Mouse (Mus musculus): Measurements from ENCODE around the gene Pm20d1. TPM values are rescaled to one million over a fixed set of nuclear protein-coding genes. Genes with fewer than 3 reads are reported as not detected.

Gene Pm20d1
- polyA plus RNA-seq, 1 experiment from 2014 or later: 2.8 TPM

DNA sequence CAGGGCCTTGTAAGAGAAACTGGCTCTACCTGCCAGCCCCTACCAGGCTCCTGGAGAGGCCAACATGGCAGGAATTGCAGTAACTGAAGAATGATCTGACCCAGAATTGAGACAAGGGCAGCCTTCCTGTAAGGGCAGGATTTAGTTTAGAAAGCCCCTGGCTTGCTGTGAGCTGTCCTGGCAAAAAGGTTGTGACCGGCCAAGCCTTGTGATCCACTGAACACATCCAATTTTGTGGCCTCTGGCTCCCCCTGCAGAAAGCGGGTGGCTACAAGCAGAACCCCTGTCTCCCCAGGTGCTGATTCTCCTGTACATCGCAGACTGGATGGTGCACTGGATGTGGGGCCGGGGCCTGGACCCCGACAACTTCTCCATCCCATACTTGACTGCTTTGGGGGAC is 49.1 kb downstream of the Pm20d1 start:
- Histone ChIP-seq H3K27ac (ENCODE audit: low read depth, low read length) (no peak overlapping the region), H3K4me1 (replicated peaks; ENCODE audit: control insufficient read depth, insufficient read depth, low read length) (no peaks in the 10 kb centered on the region; the same call in 1 of the 2 replicates), H3K27me3 (replicated peaks; ENCODE audit: control insufficient read depth, insufficient read depth, low read length) (no peaks in the 10 kb centered on the region), H3K4me3 (ENCODE audit: low read depth, low read length) (no peak overlapping the region), H3K9me3 (ENCODE audit: control insufficient read depth, low read length) (no peaks in the 10 kb centered on the region), H3K4me2 (no peak overlapping the region), H3K36me3 (ENCODE audit: control insufficient read depth, insufficient read depth, low read length) (peaks cover 6% of the 10 kb centered on the region; the same call in 1 of the 2 replicates), H3K9ac (ENCODE audit: low read depth, low read length) (no peak overlapping the region)
- peak; percentile 41 for DNase-seq (ENCODE audit: low spot score)
- no peak for ATAC-seq (replicated peaks; ENCODE audit: low FRiP score)
- WGBS: 81% methylated on average over 5 of the region's 5 CpGs

DNA sequence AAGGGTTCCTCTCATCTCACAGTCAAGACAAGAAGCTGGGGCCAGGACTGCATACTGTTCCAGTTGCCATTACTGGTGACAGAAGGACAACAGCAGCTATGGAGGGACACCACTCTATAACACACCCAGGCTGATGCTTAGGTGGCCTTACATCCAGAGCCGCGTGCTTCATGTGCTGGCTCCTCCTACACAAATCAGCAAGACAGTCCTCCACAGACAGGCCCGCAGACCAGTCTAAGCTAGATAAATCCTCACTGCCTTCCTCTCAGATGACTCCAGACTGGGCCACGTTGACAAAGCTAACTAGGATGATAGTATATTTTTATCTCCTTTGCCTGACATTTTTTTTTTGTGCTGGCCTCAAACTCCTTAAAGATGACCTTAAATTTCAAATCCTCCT is 64.6 kb downstream of the Pm20d1 start:
- H3K4me2 ChIP-seq: no peak overlapping the region
- DNase-seq (ENCODE audit: low spot score) (no peak), ATAC-seq (replicated peaks; ENCODE audit: low FRiP score) (no peak)
- H3K27me3 ChIP-seq (replicated peaks; ENCODE audit: control insufficient read depth, insufficient read depth, low read length): no peaks in the 10 kb centered on the region
- H3K9ac ChIP-seq (ENCODE audit: low read depth, low read length): no peak overlapping the region
- H3K4me3 ChIP-seq (ENCODE audit: low read depth, low read length): no peak overlapping the region
- H3K27ac ChIP-seq (ENCODE audit: low read depth, low read length): no peak overlapping the region
- no peaks in the 10 kb centered on the region for H3K36me3 ChIP-seq (ENCODE audit: control insufficient read depth, insufficient read depth, low read length)
- 63% methylated on average over 4 of the region's 4 CpGs for WGBS
- no peaks in the 10 kb centered on the region for H3K4me1 ChIP-seq (replicated peaks; ENCODE audit: control insufficient read depth, insufficient read depth, low read length)
- H3K9me3 ChIP-seq (ENCODE audit: control insufficient read depth, low read length): no peaks in the 10 kb centered on the region

DNA sequence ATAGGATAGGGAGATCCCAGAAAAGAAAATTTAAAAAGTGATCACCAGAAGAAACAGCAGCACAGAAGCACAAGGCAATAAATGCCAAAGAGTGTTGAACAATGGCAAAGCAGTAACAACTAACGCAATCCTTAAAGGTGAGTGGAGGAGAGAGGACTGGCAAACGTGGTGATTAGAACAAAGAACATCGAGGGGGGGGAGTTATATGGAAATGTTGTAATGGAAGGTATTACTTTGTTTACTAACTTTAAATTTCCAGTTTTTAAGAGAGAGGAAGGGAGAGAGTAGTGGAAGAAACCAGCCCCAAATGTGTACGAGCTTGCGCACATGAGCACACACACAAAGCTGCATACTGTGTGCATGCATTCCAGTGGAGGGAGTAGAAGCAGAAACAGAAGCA is 68.4 kb downstream of the Pm20d1 start:
- Histone ChIP-seq H3K4me2 (no peak overlapping the region), H3K9ac (ENCODE audit: low read depth, low read length) (no peak overlapping the region), H3K36me3 (ENCODE audit: control insufficient read depth, insufficient read depth, low read length) (no peaks in the 10 kb centered on the region), H3K4me1 (replicated peaks; ENCODE audit: control insufficient read depth, insufficient read depth, low read length) (0 out of 2 replicates have a peak, but pooled peaks cover 2% of the 10 kb centered on the region), H3K4me3 (ENCODE audit: low read depth, low read length) (no peak overlapping the region), H3K27me3 (replicated peaks; ENCODE audit: control insufficient read depth, insufficient read depth, low read length) (no peaks in the 10 kb centered on the region), H3K9me3 (ENCODE audit: control insufficient read depth, low read length) (no peaks in the 10 kb centered on the region), H3K27ac (ENCODE audit: low read depth, low read length) (no peak overlapping the region)
- no peak for ATAC-seq (replicated peaks; ENCODE audit: low FRiP score)
- WGBS: 73% methylated on average over 5 of the region's 5 CpGs
- no peak for DNase-seq (ENCODE audit: low spot score)

- Histone ChIP-seq H3K4me2 (peak overlapping the region; percentile 90), H3K4me1 (replicated peaks; ENCODE audit: control insufficient read depth, insufficient read depth, low read length) (0 out of 2 replicates have a peak, but pooled peaks cover 2% of the 10 kb centered on the region), H3K27ac (ENCODE audit: low read depth, low read length) (no peak overlapping the region), H3K36me3 (ENCODE audit: control insufficient read depth, insufficient read depth, low read length) (no peaks in the 10 kb centered on the region), H3K9ac (ENCODE audit: low read depth, low read length) (no peak overlapping the region), H3K4me3 (ENCODE audit: low read depth, low read length) (peak overlapping the region; percentile 66), H3K9me3 (ENCODE audit: control insufficient read depth, low read length) (no peaks in the 10 kb centered on the region), H3K27me3 (replicated peaks; ENCODE audit: control insufficient read depth, insufficient read depth, low read length) (no peaks in the 10 kb centered on the region)
- no peak for DNase-seq (ENCODE audit: low spot score)
- WGBS: 54% methylated on average over 6 of the region's 6 CpGs
- peak; percentile 38; the same call in 1 of the 2 replicates for ATAC-seq (replicated peaks; ENCODE audit: low FRiP score)
These were observed 69.3 kb downstream of the Pm20d1 start for GRCm38 (mm10) chr1:131866304-131866999.

DNA sequence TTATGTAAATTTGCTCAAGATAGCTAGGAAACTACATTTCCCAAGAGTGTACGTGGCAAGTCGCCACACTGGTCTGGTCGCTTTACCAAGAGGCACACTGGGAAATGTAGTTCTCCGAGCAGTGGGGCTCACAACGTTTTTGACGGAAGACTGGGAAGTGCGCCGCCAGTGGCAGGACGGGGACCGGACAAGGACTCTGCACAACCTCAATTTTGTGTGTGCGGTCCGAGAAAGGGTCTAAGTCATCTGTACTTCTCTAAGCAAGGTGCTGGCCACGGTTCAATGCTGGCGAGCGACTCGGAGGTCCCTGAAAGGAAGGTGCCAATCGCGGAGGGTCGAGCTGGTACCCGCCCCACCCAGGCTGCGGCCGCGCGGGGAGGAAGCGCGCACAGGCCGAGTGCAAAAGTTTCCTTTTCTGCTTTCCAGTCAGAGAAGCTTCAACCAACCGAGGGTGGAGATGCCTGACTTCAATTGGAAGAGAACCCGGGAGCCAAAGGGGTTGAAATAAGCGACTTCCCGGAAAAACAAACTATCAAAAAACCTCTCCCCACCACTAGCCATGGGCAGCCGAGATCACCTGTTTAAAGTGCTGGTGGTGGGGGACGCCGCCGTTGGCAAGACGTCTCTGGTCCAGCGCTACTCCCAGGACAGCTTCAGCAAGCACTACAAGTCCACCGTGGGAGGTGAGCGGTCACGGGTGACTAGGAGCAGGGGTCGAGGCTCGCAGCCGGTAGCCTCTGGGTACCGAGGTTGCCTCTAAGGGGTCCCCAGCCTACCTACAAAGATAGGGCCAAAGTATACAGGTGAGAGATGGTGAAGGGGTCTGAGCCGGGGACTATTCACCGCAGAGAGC is 70.1 kb downstream of the Pm20d1 start, which contains the start of gene Rab29:
Gene Rab29, plus strand, starts transcription at position 132 of the 853 bp plus-strand sequence.
- no peaks in the 10 kb centered on the region for H3K9me3 ChIP-seq (ENCODE audit: control insufficient read depth, low read length)
- no peaks in the 10 kb centered on the region for H3K36me3 ChIP-seq (ENCODE audit: control insufficient read depth, insufficient read depth, low read length)
- no peak within 1 kb of the TSS for H3K27ac ChIP-seq (ENCODE audit: low read depth, low read length)
- H3K4me1 ChIP-seq (replicated peaks; ENCODE audit: control insufficient read depth, insufficient read depth, low read length): 0 out of 2 replicates have a peak, but pooled peaks cover 2% of the 10 kb centered on the region
- WGBS: 2% methylated on average over 46 of the region's 46 CpGs
- peak within 1 kb of the TSS; percentile 66 for H3K4me3 ChIP-seq (ENCODE audit: low read depth, low read length)
- H3K27me3 ChIP-seq (replicated peaks; ENCODE audit: control insufficient read depth, insufficient read depth, low read length): no peaks in the 10 kb centered on the region
- DNase-seq (ENCODE audit: low spot score) (peak; percentile 85), ATAC-seq (replicated peaks; ENCODE audit: low FRiP score) (peak; percentile 97)
- peak within 1 kb of the TSS; percentile 76 for H3K9ac ChIP-seq (ENCODE audit: low read depth, low read length)
- H3K4me2 ChIP-seq: peak within 1 kb of the TSS; percentile 90

DNA sequence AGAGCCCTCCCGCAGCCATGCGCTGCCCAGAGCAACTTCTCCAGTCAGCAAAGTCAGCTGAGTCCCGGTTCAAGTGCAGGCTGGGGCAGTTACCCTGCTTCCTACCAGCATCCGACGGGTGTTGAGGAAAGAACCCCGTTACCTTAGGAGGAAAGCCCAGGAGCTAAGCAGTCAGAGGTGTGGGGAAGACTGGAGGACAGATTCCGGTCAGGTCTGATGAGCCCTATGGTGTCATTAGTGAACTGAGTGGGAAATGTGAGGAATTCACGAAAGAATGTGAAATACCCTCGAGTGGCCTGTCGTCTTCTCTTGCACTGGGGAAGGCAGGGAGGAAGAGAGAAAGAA is 70.7 kb downstream of the Pm20d1 start:
- H3K4me1 ChIP-seq (replicated peaks; ENCODE audit: control insufficient read depth, insufficient read depth, low read length): 0 out of 2 replicates have a peak, but pooled peaks cover 2% of the 10 kb centered on the region
- ATAC-seq (replicated peaks; ENCODE audit: low FRiP score): 0 out of 2 replicates have a peak, but pooled peaks have one; percentile 1
- H3K9ac ChIP-seq (ENCODE audit: low read depth, low read length): peak overlapping the region; percentile 76
- peak overlapping the region; percentile 90 for H3K4me2 ChIP-seq
- peak; percentile 35 for DNase-seq (ENCODE audit: low spot score)
- no peaks in the 10 kb centered on the region for H3K27me3 ChIP-seq (replicated peaks; ENCODE audit: control insufficient read depth, insufficient read depth, low read length)
- H3K27ac ChIP-seq (ENCODE audit: low read depth, low read length): no peak overlapping the region
- H3K36me3 ChIP-seq (ENCODE audit: control insufficient read depth, insufficient read depth, low read length): no peaks in the 10 kb centered on the region
- peak overlapping the region; percentile 66 for H3K4me3 ChIP-seq (ENCODE audit: low read depth, low read length)
- no peaks in the 10 kb centered on the region for H3K9me3 ChIP-seq (ENCODE audit: control insufficient read depth, low read length)
- WGBS: 27% methylated on average over 10 of the region's 10 CpGs

DNA sequence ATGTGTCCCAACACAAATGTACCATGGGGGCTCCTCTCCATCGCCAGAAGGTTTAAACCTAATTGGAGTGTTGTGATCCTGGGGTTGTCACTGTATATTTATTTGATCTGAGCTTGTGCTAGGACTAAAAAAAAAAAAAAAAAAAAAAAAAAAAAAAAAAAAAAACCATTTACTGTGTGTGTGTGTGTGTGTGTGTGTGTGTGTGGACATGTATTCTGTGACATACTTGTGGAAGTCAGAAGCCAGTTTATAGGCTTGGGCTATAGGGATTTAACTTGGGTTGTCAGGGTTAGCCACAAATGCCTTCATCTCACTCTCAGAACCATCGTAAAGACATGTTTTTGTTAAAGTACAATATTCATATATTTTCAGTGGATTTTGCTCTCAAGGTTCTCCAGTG is 72.4 kb downstream of the Pm20d1 start:
- no peaks in the 10 kb centered on the region for H3K27me3 ChIP-seq (replicated peaks; ENCODE audit: control insufficient read depth, insufficient read depth, low read length)
- 0 out of 2 replicates have a peak, but pooled peaks cover 2% of the 10 kb centered on the region for H3K4me1 ChIP-seq (replicated peaks; ENCODE audit: control insufficient read depth, insufficient read depth, low read length)
- ATAC-seq (replicated peaks; ENCODE audit: low FRiP score): no peak

More for the DNA sequence above, 72.4 kb downstream of the Pm20d1 start:
- H3K36me3 ChIP-seq (ENCODE audit: control insufficient read depth, insufficient read depth, low read length): no peaks in the 10 kb centered on the region
- no peak overlapping the region for H3K9ac ChIP-seq (ENCODE audit: low read depth, low read length)
- WGBS: 87% methylated on average over 2 of the region's 2 CpGs
- no peak overlapping the region for H3K4me2 ChIP-seq
- H3K4me3 ChIP-seq (ENCODE audit: low read depth, low read length): no peak overlapping the region
- H3K27ac ChIP-seq (ENCODE audit: low read depth, low read length): no peak overlapping the region
- no peaks in the 10 kb centered on the region for H3K9me3 ChIP-seq (ENCODE audit: control insufficient read depth, low read length)
- no peak for DNase-seq (ENCODE audit: low spot score)
